Mouse (Mus musculus): Measurements from ENCODE around the gene Nxpe3. TPM values are rescaled to one million over a fixed set of nuclear protein-coding genes. Genes with fewer than 3 reads are reported as not detected.

The Nxpe3 gene
- total and polyA plus RNA-seq, 3 experiments: 2.7 to 4.3 TPM; not detected in 1

- peak overlapping the region; percentile 32; the same call in 1 of the 2 replicates for H3K27ac ChIP-seq (ENCODE audit: control insufficient read depth, low read depth, low read length)
- peaks cover 6 to 14% of the 10 kb centered on the region in 2 experiments for H3K4me1 ChIP-seq (ENCODE audit: control insufficient read depth in 1 of 2, insufficient read depth in 2 of 2, low read length in 2 of 2)
- no peaks in the 10 kb centered on the region for H3K9me3 ChIP-seq (replicated peaks; ENCODE audit: insufficient read depth, low read length)
- DNase-seq (ENCODE audit: low read depth, low spot score): peak; percentile 59
- no peaks in the 10 kb centered on the region for H3K27me3 ChIP-seq (ENCODE audit: control insufficient read depth in 1 of 2, insufficient read depth in 2 of 2, low read length in 2 of 2)
- H3K36me3 ChIP-seq (ENCODE audit: control insufficient read depth in 1 of 2, insufficient read depth in 2 of 2, low read length in 2 of 2): peaks cover 0 to 14% of the 10 kb centered on the region in 2 experiments; a peak in 2 of 4 replicates
- no peak overlapping the region for H3K4me3 ChIP-seq (ENCODE audit: control insufficient read depth in 1 of 2, insufficient read depth in 1 of 2, low read depth in 2 of 2, low read length in 2 of 2)
- no peaks in the 10 kb centered on the region for H3K79me2 ChIP-seq (ENCODE audit: control insufficient read depth, insufficient read depth, low read length, poor library complexity)
- no peak overlapping the region for H3K9ac ChIP-seq (ENCODE audit: control insufficient read depth, low read depth, low read length, poor library complexity, severe bottlenecking)
- TF ChIP-seq NRF1 (IDR thresholded peaks at IDR 0.05; ENCODE audit: insufficient read depth, low read depth, low read length, poor library complexity, severe bottlenecking) (no peak), MAX (IDR thresholded peaks at IDR 0.05; ENCODE audit: low read length) (no peak), NELFE (IDR thresholded peaks at IDR 0.05; ENCODE audit: low read depth, low read length) (no peak), TCF12 (IDR thresholded peaks at IDR 0.05; ENCODE audit: low read depth, low read length) (no peak), KAT2A (conservative IDR thresholded peaks at IDR 0.05; ENCODE audit: low read depth, low read length) (no peak), MAZ (IDR thresholded peaks at IDR 0.05; ENCODE audit: low read depth, low read length) (no peak), RCOR1 (IDR thresholded peaks at IDR 0.05; ENCODE audit: low read depth, low read length) (0 out of 2 replicates have a peak, but pooled peaks have one; percentile 27), ELF1 (IDR thresholded peaks at IDR 0.05; ENCODE audit: low read depth, low read length) (no peak), USF1 (IDR thresholded peaks at IDR 0.05; ENCODE audit: low read depth, low read length) (no peak), SIN3A (IDR thresholded peaks at IDR 0.05; ENCODE audit: low read length) (0 out of 2 replicates have a peak, but pooled peaks have one; percentile 10), RAD21 (IDR thresholded peaks at IDR 0.05; ENCODE audit: low read depth, low read length) (no peak), EP300 (IDR thresholded peaks at IDR 0.05; ENCODE audit: low read depth in 1 of 2, low read length in 2 of 2) (peak; percentile 34 to 51; a peak in 3 of 4 replicates), GATA1 (IDR thresholded peaks at IDR 0.05; ENCODE audit: low read depth, low read length) (no peak), USF2 (IDR thresholded peaks at IDR 0.05; ENCODE audit: borderline replicate concordance in 1 of 2, insufficient read depth in 1 of 2, low read depth in 1 of 2, low read length in 2 of 2) (no peak), ZNF384 (IDR thresholded peaks at IDR 0.05; ENCODE audit: low read depth, low read length) (no peak), SMC3 (IDR thresholded peaks at IDR 0.05; ENCODE audit: low read depth, low read length) (no peak), HCFC1 (IDR thresholded peaks at IDR 0.05; ENCODE audit: low read depth, low read length) (no peak), POLR2AphosphoS5 (IDR thresholded peaks at IDR 0.05; ENCODE audit: borderline replicate concordance, low read depth, low read length) (no peak), BHLHE40 (IDR thresholded peaks at IDR 0.05; ENCODE audit: borderline replicate concordance, low read depth, low read length) (no peak), JUND (IDR thresholded peaks at IDR 0.05; ENCODE audit: low read depth, low read length) (no peak)
These were observed 63.0 kb downstream of the Nxpe3 start for GRCm38 (mm10) chr16:55832040-55832439.

- H3K9ac ChIP-seq (ENCODE audit: control insufficient read depth, low read depth, low read length, poor library complexity, severe bottlenecking): no peak overlapping the region
- H3K36me3 ChIP-seq (ENCODE audit: control insufficient read depth in 1 of 2, insufficient read depth in 2 of 2, low read length in 2 of 2): peaks cover 0 to 14% of the 10 kb centered on the region in 2 experiments; a peak in 2 of 4 replicates
- H3K27ac ChIP-seq (ENCODE audit: control insufficient read depth, low read depth, low read length): no peak overlapping the region
- H3K4me1 ChIP-seq (ENCODE audit: control insufficient read depth in 1 of 2, insufficient read depth in 2 of 2, low read length in 2 of 2): peaks cover 6 to 14% of the 10 kb centered on the region in 2 experiments
- H3K9me3 ChIP-seq (replicated peaks; ENCODE audit: insufficient read depth, low read length): no peaks in the 10 kb centered on the region
- H3K27me3 ChIP-seq (ENCODE audit: control insufficient read depth in 1 of 2, insufficient read depth in 2 of 2, low read length in 2 of 2): no peaks in the 10 kb centered on the region
- DNase-seq (ENCODE audit: low read depth, low spot score): no peak
- H3K79me2 ChIP-seq (ENCODE audit: control insufficient read depth, insufficient read depth, low read length, poor library complexity): no peaks in the 10 kb centered on the region
- TF ChIP-seq MYB (IDR thresholded peaks at IDR 0.05; ENCODE audit: low read depth, low read length): no peak
- TF ChIP-seq RCOR1 (IDR thresholded peaks at IDR 0.05; ENCODE audit: low read depth, low read length): no peak
- no peak for TF ChIP-seq RAD21 (IDR thresholded peaks at IDR 0.05; ENCODE audit: low read depth, low read length)
- no peak for TF ChIP-seq ETS1 (IDR thresholded peaks at IDR 0.05; ENCODE audit: low read depth, low read length)
- no peak for TF ChIP-seq NELFE (IDR thresholded peaks at IDR 0.05; ENCODE audit: low read depth, low read length)
- no peak for TF ChIP-seq TBP (IDR thresholded peaks at IDR 0.05; ENCODE audit: low read depth, low read length)
- no peak for TF ChIP-seq CTCF (IDR thresholded peaks at IDR 0.05 in 2 of 3, conservative IDR thresholded peaks at IDR 0.05 in 1 of 3; ENCODE audit: control insufficient read depth in 1 of 3, insufficient read depth in 1 of 3, low read depth in 2 of 3, low read length in 3 of 3, poor library complexity in 1 of 3, severe bottlenecking in 1 of 3)
- TF ChIP-seq ELF1 (IDR thresholded peaks at IDR 0.05; ENCODE audit: low read depth, low read length): no peak
- TF ChIP-seq ZMIZ1 (IDR thresholded peaks at IDR 0.05; ENCODE audit: low read depth, low read length): no peak
- no peak for TF ChIP-seq USF1 (IDR thresholded peaks at IDR 0.05; ENCODE audit: low read depth, low read length)
- no peak for TF ChIP-seq GATA1 (IDR thresholded peaks at IDR 0.05; ENCODE audit: low read depth, low read length)
- no peak for TF ChIP-seq HCFC1 (IDR thresholded peaks at IDR 0.05; ENCODE audit: low read depth, low read length)
- TF ChIP-seq MYC (IDR thresholded peaks at IDR 0.05; ENCODE audit: low read depth, low read length): no peak
- no peak for TF ChIP-seq CHD1 (IDR thresholded peaks at IDR 0.05; ENCODE audit: low read depth, low read length)
- TF ChIP-seq CHD2 (IDR thresholded peaks at IDR 0.05; ENCODE audit: low read length): no peak
- no peak for TF ChIP-seq POLR2AphosphoS2 (IDR thresholded peaks at IDR 0.05; ENCODE audit: low read length)
- no peak for TF ChIP-seq ZNF384 (IDR thresholded peaks at IDR 0.05; ENCODE audit: low read depth, low read length)
- no peak for TF ChIP-seq ZC3H11A (IDR thresholded peaks at IDR 0.05; ENCODE audit: low read depth, low read length)
- TF ChIP-seq UBTF (IDR thresholded peaks at IDR 0.05; ENCODE audit: borderline replicate concordance, insufficient read depth, low read depth, low read length): no peak
- no peak overlapping the region for H3K4me3 ChIP-seq (ENCODE audit: control insufficient read depth in 1 of 2, insufficient read depth in 1 of 2, low read depth in 2 of 2, low read length in 2 of 2)
These were observed 63.6 kb downstream of the Nxpe3 start for GRCm38 (mm10) chr16:55831451-55831850.
